Mouse (Mus musculus) liver (tissue): ENCODE results near the gene Rnpc3.
"Not testable (repeated sequence)": the region's sequence is repeated elsewhere in the genome, so short reads cannot be mapped to it uniquely, and the experiment has no call there.

Source experiments
- DNase-seq: peaks from one replicate; pipeline ENCODE4 v3.0.0-alpha.2; 2020; ENCODE audit warnings: mixed read lengths

Gene Rnpc3

DNA sequence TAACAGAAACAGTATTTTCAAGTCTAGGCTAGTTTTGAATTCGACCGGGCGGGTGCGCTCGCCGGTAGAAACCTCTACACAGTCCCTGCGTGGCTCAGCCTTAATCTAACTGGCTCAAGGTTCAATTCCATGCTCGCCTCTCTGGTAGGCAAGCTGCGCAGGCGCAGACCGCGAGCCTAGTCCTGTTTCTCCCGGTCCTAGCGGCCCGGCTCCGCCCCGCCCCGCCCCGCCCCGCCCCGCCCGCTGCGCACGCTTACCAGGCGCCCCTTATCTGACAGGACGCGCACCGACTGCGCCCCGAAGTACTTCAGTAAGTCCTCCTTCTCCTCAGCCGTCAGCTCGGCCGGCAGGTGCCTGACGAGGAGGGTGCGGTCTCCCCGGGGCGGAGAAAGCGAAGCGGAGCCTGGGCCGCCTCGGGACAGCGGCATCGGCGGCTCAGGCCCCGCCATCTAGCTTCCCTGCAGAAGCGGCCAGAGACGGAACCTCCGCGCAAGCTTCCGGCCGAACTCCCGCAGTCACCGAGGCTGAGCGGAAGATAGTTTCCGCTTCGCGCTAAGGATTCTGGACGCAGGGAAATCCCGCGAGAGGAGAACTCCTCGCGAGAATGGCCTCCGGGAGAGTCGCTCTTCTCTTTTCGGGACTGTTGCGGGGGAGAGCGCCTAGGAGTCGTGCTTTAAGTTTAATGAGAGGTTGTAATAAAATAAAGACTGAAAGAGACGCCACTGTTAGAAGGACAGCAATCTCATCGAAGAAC, at the start of gene Rnpc3:
TSS of gene Rnpc3 (minus strand) at position 544 of the 754 bp plus-strand sequence.
- DNase-seq: peak; percentile 99

DNA sequence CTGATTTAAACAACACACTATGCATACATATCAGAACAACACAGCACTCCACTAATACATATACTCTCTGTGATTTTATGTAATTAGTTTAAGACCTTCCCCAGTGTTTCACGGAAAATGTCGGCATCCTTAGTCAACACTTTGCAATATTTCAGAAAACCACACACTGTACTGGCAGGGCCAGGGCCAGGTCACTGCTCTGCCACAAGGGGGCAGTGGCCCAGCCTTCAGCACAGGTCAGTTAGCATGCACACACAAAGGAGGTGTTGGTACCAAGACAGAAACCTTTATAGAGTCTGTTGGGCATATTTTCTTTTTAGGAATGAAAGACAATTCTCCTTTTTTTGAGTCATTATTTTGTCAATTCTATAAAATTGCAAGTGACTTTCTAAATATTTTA, 27.0 kb upstream of the Rnpc3 start:
- DNase-seq: peak; percentile 37

DNA sequence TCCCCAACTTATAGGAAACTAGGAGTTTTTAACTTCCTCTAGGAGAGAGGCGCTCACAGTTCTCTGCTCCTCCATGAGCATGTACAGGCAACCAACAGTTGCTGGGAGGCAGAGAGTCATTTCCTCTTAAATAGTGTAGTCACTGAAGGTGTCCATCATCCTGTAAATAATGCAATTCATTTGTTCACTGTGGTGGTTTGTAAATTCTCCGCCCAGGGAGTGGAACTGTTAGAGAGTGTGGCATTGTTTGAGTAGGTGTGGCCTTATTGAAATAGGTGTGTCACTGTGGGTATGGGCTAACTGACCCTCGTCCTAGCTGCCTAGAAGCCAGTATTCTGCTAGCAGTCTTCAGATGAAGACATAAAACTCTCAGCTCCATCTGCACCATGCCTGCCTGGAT, 24.4 kb upstream of the Rnpc3 start:
- DNase-seq: no peak

DNA sequence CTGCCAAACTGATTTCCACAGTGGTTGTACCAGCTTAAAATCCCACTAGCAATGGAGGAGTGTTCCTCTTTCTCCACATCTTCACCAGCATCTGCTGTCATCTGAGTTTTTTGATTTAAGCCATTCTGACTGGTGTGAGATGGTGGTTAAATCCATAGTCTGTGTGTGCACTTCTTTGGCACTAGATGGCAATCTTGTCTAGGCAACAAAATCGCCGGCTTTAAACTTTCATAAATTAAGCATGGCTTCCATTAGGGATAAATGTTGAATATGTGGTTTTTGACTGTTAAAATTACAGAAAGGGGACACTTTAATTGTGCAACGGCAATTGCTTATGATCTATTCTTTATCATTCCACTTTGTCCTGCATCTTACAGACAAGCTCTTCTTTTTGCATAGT, 21.4 kb upstream of the Rnpc3 start:
- DNase-seq: not testable (repeated sequence)

DNA sequence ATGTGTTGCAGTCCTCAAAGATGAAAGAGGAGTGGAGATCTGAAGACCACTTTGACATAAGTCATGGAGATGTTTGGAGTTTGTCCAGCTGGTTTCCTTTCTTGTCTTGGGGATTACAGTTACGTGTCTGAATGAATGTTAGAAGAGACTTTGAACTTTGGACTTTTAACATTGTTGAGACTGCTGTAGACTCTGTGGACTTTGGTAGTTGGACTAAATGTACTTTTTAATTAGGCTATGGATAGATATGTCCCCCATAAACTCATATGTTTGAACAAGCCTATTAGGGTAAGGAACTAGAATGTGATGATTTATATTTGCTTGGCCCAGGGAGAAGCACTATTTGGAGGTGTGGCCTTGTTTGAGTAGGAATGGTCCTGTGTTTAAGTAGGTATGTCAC, 9.6 kb upstream of the Rnpc3 start:
- DNase-seq: no peak

DNA sequence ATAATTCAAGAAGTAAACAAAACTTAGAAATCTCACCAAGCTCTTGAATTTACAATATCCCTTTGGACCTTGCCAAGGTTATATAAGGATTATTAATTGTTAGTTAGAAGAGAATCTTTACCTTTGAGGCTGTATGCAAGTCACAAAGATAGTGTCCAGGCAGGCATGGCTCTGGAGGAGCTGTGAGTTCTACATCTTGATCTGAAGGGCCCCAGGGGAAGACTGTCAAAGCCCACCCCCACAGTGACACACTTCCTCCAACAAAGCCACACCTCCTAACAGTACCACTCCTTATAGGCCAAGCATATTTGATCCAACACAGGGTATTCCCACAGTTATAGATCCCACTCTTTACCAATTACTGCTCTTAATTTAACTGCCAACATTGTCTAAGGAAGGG, 4.3 kb upstream of the Rnpc3 start:
- no peak for DNase-seq

DNA sequence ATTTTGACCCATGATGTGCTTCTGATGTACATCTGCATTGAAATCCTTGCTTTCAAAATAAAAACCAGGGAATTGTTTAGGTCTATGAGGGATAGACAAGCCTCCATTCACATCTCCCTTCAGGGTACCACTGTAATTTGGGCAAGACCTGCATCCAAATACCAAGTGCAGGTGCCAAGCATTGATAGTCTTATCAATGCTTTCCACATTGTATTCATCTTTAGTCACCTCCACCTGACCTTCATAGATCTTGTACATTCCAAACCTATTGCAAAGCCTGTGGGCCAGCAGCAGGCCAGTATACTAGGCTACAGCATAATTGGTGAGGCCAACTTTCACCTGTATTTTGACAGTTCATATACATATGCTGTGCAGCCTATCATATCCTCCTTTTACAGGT, 1.7 kb upstream of the Rnpc3 start:
- peak; percentile 15 for DNase-seq

DNA sequence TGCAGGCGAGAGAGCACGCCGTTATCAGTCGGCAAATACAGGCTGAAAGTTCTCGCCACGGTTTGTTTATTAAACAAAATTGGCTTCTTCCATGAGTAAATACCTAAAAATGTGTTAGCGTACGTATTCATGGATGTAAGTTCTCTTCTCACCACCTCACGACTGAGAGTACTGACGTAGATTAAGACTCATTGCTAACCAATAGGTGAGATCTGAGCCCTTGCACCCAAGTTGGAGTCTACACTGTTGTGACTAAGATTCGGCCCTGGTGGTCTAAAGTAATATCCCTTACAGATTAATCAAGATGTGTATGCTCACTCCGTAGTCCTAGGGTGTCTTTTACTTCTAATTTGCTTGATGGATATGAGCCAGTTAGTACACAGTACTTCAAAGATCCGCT, 615 bp upstream of the Rnpc3 start:
- DNase-seq: peak; percentile 40

DNA sequence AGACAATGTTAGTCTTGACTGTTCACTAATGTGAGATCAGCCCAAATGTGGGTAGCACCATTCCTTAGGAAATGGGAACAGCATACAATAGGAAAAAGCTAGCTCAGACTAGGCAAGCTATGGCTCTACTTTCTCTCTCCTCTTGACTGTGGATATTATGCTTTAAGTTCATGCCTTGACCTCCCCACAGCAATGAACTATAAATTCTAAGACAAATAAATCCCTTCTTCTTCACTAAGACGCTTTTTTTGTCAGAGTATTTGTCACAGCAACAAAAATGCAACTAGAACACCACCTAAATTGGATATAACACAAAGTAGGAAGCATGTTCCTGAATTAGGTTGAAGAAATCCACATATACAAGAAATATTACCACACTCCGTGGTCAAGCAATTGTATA, 23.4 kb downstream of the Rnpc3 start, which contains the start of gene Amy1:
TSS of gene Amy1 (minus strand) at position 101 of the 400 bp plus-strand sequence.
- DNase-seq: no peak

DNA sequence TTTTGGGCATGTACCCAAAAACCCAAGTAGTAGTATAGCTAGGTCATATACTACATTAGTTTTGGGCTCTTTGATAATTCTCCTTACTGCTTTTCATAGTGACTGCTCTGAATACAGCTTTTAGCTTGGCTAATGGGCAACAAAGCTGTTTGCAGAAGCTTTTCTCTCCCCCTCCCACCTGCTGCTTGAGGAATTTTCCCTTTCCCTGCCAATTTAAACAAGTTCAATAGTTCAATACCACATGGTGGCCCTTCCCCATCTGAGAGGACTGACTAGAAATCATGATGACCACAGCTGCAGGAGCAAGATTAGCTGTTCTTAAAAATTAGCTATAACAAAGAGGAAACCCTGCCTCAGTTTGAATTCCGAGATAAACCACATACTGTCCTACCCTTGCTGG, 39.1 kb downstream of the Rnpc3 start:
- no peak for DNase-seq

DNA sequence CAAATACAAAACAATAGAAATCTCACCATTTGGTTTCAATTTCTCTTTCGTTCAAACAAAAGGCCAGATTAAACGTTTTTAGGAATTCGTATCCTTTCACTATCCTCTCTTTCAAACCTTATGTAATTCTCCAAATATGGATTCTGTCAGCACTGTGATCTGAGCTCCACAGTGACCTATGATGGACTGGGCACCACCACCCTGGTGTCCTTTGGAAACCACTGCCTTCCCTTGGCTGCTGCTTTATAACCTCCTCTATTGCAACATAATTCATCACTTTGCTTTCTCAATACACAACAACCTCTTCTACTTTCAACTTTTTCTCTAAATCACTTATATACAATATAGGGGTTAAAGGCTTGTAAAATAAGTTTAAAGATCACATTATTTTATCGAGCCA, 55.4 kb downstream of the Rnpc3 start:
- DNase-seq: no peak

DNA sequence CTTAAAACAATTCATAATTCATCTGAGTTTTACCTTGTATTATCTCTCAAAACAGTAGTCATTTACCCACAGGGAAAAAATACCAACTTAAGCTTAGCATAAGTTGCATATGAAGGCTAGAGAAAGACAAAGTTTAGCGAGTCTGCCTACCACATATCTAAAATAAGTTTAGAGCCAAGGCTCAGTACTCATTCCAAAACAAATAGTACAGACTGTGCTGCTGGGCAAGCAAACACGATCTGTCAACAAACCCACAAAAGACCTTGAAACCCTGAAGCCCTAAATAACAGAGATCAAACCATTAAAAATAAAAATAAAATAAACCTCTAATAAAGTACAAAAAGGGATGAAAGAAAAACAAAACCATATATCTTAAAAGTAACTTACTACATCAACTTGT, 55.8 kb downstream of the Rnpc3 start:
- DNase-seq: no peak

DNA sequence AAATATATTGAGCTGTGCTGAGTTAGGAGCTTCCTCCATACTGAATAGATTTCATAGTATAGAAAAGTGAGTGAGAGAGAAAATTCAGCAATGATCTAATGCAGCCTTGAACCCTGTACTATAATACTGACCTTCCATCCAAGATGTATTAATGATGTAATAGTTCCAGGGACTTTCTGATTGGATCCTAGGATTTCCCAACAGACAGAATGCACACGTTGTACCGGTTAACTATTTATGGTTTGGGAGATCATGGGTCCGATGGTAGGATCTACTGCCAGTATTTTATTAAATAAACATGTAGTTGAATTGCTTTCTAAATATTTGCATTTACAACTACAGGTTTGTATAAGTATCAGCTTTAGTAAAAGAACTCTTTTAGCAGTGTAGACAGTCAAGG, 57.8 kb downstream of the Rnpc3 start:
- no peak for DNase-seq
